Mouse (Mus musculus): ENCODE measurements around the gene Pld4. TPM values are rescaled to one million over a fixed set of nuclear protein-coding genes. Genes with fewer than 3 reads are reported as not detected.

Gene Pld4
- polyA plus RNA-seq, 1 experiment from 2014 or later = 4.2 TPM

DNA sequence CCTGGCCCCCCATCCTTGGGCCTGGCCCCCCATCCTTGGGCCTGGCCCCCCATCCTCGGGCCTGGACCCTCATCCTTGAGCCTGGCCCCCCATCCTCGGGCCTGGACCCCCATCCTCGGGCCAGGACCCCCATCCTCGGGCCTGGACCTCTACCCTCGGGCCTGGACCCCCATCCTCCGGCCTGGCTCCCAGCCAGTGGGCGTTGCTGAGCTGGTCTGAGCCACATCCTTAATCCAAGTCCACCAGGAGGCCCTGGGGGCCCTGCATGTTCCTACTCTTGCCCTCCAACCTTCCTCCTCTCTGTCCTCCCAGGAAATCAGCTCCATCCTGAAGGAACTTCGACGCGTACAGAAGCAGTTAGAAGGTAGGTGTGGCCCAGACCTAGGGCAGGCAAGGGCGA, 16.2 kb upstream of the Pld4 start:
- no peak for DNase-seq (ENCODE audit: low spot score, missing footprints)
- H3K36me3 ChIP-seq (ENCODE audit: control insufficient read depth, insufficient read depth, low read length) = no peaks in the 10 kb centered on the region
- H3K4me3 ChIP-seq (ENCODE audit: low read depth, low read length) = no peak overlapping the region
- peaks cover 5% of the 10 kb centered on the region for H3K4me1 ChIP-seq (ENCODE audit: control insufficient read depth, insufficient read depth, low read length)
- ATAC-seq (ENCODE audit: low FRiP score) = no peak
- H3K27me3 ChIP-seq (ENCODE audit: control insufficient read depth, insufficient read depth, low read length) = no peaks in the 10 kb centered on the region
- H3K27ac ChIP-seq (ENCODE audit: low read depth, low read length) = no peak overlapping the region
- no peak overlapping the region for H3K4me2 ChIP-seq
- H3K9me3 ChIP-seq (ENCODE audit: control insufficient read depth, low read length) = no peaks in the 10 kb centered on the region
- no peak overlapping the region for H3K9ac ChIP-seq (ENCODE audit: low read length)
- WGBS = 87% methylated on average over 10 of the region's 11 CpGs

DNA sequence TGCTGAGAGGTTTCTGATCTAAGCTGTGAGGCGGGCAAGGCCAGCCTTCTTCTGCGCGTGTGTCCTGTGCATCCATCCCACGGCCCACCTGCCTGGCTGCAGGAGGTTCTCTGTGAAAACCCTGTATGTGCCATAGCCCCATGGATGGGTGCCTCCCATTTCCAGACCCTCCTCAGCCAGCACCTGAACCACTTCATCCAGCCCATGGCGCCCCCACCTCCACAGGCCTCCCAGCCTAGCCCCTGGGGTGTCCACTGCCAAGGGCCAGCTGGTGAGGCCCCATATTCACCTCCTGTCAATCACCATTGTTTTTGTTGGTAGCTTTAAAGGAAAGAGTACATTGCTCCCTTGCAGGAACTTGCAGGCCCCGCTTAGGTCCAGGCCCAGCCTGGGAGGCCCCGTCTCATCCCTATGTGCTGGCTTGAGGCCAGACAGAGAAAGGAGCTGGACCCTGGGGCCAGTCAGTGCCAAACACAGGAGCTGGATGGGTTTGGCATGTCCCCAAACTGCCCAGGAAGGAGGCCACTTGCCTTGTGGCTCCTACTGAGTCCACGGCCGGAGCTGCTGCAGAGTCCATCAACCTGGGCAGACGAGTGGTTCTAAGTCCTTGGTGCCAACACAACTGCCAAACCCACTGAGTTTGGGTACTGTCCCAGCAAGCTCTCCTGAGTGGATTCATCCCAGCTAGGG, 15.4 kb upstream of the Pld4 start:
- H3K36me3 ChIP-seq (ENCODE audit: control insufficient read depth, insufficient read depth, low read length) = no peaks in the 10 kb centered on the region
- no peak overlapping the region for H3K9ac ChIP-seq (ENCODE audit: low read length)
- peaks cover 5% of the 10 kb centered on the region for H3K4me1 ChIP-seq (ENCODE audit: control insufficient read depth, insufficient read depth, low read length)
- H3K27me3 ChIP-seq (ENCODE audit: control insufficient read depth, insufficient read depth, low read length) = no peaks in the 10 kb centered on the region
- H3K4me2 ChIP-seq = no peak overlapping the region
- 87% methylated on average over 10 of the region's 10 CpGs for WGBS
- H3K4me3 ChIP-seq (ENCODE audit: low read depth, low read length) = no peak overlapping the region
- no peak overlapping the region for H3K27ac ChIP-seq (ENCODE audit: low read depth, low read length)
- no peak for DNase-seq (ENCODE audit: low spot score, missing footprints)
- H3K9me3 ChIP-seq (ENCODE audit: control insufficient read depth, low read length) = no peaks in the 10 kb centered on the region
- no peak for ATAC-seq (ENCODE audit: low FRiP score)

DNA sequence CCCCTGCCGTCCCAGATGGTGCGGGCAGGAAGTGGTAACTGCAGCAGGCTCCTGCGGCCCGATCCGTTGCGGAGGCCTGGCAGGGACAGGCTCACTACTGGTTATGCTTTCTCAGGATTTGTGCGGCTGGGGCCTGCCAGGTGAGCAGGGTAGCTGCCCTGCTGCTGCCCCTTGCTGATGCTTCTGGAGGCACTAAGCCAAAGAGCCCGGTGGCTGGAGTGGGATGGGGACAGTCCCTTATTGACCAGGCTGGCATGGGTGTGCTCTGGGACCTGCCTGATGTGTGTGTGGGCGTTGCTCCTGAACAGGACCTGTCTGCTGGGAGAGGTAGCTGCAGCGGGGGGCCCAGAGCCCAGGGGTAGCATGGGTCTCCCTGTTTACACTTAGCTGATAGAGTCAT, 14.7 kb upstream of the Pld4 start:
- DNase-seq (ENCODE audit: low spot score, missing footprints) = no peak
- WGBS = 92% methylated on average over 10 of the region's 10 CpGs
- no peak overlapping the region for H3K9ac ChIP-seq (ENCODE audit: low read length)

DNA sequence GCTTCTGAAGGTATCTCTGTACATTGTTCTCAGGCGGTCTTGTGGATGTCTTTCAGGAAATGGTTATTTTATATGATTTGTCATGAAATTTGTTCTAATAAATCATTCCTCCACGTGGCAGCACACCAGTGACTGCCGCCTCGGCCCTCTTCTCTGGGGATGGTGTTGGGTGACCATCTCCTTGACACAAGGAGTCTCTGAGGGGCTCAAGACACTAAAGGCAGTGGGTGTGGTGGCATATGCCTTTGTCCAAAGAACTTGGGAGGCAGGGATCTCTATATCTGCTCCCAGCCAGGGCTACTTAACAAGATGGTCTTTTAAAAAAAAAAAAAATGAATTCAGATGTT, 14.0 kb upstream of the Pld4 start:
- Histone ChIP-seq H3K4me1 (ENCODE audit: control insufficient read depth, insufficient read depth, low read length) (peaks cover 5% of the 10 kb centered on the region), H3K27me3 (ENCODE audit: control insufficient read depth, insufficient read depth, low read length) (no peaks in the 10 kb centered on the region), H3K36me3 (ENCODE audit: control insufficient read depth, insufficient read depth, low read length) (no peaks in the 10 kb centered on the region), H3K9ac (ENCODE audit: low read length) (no peak overlapping the region), H3K4me2 (no peak overlapping the region), H3K9me3 (ENCODE audit: control insufficient read depth, low read length) (no peaks in the 10 kb centered on the region), H3K4me3 (ENCODE audit: low read depth, low read length) (no peak overlapping the region), H3K27ac (ENCODE audit: low read depth, low read length) (no peak overlapping the region)
- 91% methylated on average over 4 of the region's 4 CpGs for WGBS
- DNase-seq (ENCODE audit: low spot score, missing footprints) (no peak), ATAC-seq (ENCODE audit: low FRiP score) (peak; percentile 13; the same call in 1 of the 2 replicates)

More for the DNA sequence above, 14.7 kb upstream of the Pld4 start:
- ATAC-seq (ENCODE audit: low FRiP score) = no peak
- no peaks in the 10 kb centered on the region for H3K27me3 ChIP-seq (ENCODE audit: control insufficient read depth, insufficient read depth, low read length)
- H3K4me1 ChIP-seq (ENCODE audit: control insufficient read depth, insufficient read depth, low read length) = peaks cover 5% of the 10 kb centered on the region
- no peaks in the 10 kb centered on the region for H3K9me3 ChIP-seq (ENCODE audit: control insufficient read depth, low read length)
- H3K27ac ChIP-seq (ENCODE audit: low read depth, low read length) = no peak overlapping the region
- H3K4me3 ChIP-seq (ENCODE audit: low read depth, low read length) = no peak overlapping the region
- H3K4me2 ChIP-seq = no peak overlapping the region
- no peaks in the 10 kb centered on the region for H3K36me3 ChIP-seq (ENCODE audit: control insufficient read depth, insufficient read depth, low read length)

DNA sequence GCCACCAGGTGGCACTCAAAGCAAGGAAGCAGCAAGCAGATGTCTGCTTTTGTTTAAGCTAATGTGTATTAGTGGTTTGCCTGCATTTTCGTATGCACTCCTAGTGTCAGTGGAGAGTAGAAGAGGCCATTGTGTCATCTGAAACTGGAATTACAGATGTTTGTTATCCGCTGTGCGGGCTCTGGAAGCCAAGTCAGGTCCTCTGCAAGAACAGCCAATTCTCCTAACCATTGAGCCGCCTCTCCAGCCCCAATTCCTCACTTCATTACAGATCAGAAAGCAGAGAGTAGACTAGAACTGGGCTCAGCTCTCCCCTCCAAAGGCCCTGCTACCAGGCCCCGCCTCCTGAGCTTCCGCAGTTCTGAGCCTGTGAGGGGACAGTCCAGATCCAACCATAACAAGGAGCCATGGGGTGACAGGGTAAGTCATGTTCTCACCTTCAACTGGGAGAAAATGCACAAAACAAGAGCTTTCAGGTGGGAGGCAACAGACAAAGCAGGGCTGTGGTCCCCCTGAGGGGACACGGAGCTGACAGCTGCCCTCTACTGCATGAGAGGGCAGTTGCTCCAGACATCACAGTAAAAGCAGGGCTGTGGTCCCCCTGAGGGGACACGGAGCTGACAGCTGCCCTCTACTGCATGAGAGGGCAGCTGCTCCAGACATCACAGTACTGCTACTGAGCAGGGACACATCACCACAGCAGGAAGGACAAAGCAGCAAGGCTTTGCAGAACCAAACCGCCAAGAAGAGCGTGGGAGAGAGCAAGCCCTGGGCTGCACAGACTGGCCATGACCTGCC, 13.4 kb upstream of the Pld4 start:
- WGBS = 21% methylated on average over 10 of the region's 10 CpGs
- Histone ChIP-seq H3K36me3 (ENCODE audit: control insufficient read depth, insufficient read depth, low read length) (no peaks in the 10 kb centered on the region), H3K9me3 (ENCODE audit: control insufficient read depth, low read length) (no peaks in the 10 kb centered on the region), H3K4me1 (ENCODE audit: control insufficient read depth, insufficient read depth, low read length) (peaks cover 5% of the 10 kb centered on the region), H3K27ac (ENCODE audit: low read depth, low read length) (peak overlapping the region; percentile 74), H3K9ac (ENCODE audit: low read length) (peak overlapping the region; percentile 0; the same call in 1 of the 2 replicates), H3K27me3 (ENCODE audit: control insufficient read depth, insufficient read depth, low read length) (no peaks in the 10 kb centered on the region), H3K4me2 (no peak overlapping the region), H3K4me3 (ENCODE audit: low read depth, low read length) (no peak overlapping the region)
- peak; percentile 94 for DNase-seq (ENCODE audit: low spot score, missing footprints)
- ATAC-seq (ENCODE audit: low FRiP score) = peak; percentile 83

DNA sequence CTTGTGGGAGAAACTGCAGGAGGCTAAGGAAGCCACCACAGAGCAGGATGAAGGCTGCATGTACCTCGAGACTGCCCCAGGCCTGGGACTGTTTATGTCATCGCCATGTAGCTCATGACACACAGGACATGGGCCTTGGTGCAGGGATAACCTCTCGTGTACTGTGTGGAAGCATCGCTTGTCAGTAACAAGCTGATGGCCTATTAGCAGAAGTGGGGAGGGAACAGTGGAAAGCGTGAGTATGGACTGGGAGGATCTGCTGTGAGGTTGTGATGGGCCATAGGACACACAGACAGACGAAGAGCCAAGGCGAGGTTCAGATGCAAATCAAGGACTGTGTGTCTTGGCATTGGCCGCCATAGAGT, 12.9 kb upstream of the Pld4 start:
- H3K27ac ChIP-seq (ENCODE audit: low read depth, low read length) = peak overlapping the region; percentile 74
- DNase-seq (ENCODE audit: low spot score, missing footprints) (no peak), ATAC-seq (ENCODE audit: low FRiP score) (no peak; the same call in 1 of the 2 replicates)
- peak overlapping the region; percentile 0; the same call in 1 of the 2 replicates for H3K9ac ChIP-seq (ENCODE audit: low read length)
- H3K4me3 ChIP-seq (ENCODE audit: low read depth, low read length) = no peak overlapping the region
- H3K36me3 ChIP-seq (ENCODE audit: control insufficient read depth, insufficient read depth, low read length) = no peaks in the 10 kb centered on the region
- no peaks in the 10 kb centered on the region for H3K27me3 ChIP-seq (ENCODE audit: control insufficient read depth, insufficient read depth, low read length)
- no peaks in the 10 kb centered on the region for H3K9me3 ChIP-seq (ENCODE audit: control insufficient read depth, low read length)
- peaks cover 5% of the 10 kb centered on the region for H3K4me1 ChIP-seq (ENCODE audit: control insufficient read depth, insufficient read depth, low read length)
- no peak overlapping the region for H3K4me2 ChIP-seq
- 76% methylated on average over 8 of the region's 8 CpGs for WGBS

DNA sequence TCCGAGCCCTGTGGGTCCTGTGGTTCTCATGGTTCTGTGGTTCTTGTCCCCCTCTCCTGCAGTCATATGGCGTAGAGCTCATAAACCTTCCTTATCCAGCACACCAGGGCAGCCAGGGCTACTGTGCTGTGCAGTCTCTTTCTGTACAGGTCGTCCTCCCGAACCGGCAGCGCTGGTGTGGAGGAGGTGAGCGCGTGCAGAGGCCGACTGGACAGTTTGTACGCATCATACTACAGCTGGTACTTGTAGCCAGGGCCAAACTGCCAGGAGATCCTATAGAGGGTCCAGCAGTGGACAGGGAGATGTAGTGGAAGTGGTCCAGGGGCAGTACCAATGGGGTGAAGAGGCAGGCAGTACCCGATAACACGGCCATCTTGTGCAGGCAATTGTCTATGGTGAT, 9.5 kb upstream of the Pld4 start:
- Histone ChIP-seq H3K27me3 (ENCODE audit: control insufficient read depth, insufficient read depth, low read length) (no peaks in the 10 kb centered on the region), H3K36me3 (ENCODE audit: control insufficient read depth, insufficient read depth, low read length) (no peaks in the 10 kb centered on the region), H3K4me2 (no peak overlapping the region), H3K9me3 (ENCODE audit: control insufficient read depth, low read length) (no peaks in the 10 kb centered on the region), H3K4me3 (ENCODE audit: low read depth, low read length) (no peak overlapping the region), H3K4me1 (ENCODE audit: control insufficient read depth, insufficient read depth, low read length) (peaks cover 5% of the 10 kb centered on the region), H3K9ac (ENCODE audit: low read length) (no peak overlapping the region), H3K27ac (ENCODE audit: low read depth, low read length) (no peak overlapping the region)
- WGBS = 92% methylated on average over 12 of the region's 12 CpGs
- ATAC-seq (ENCODE audit: low FRiP score) = no peak
- DNase-seq (ENCODE audit: low spot score, missing footprints) = no peak

DNA sequence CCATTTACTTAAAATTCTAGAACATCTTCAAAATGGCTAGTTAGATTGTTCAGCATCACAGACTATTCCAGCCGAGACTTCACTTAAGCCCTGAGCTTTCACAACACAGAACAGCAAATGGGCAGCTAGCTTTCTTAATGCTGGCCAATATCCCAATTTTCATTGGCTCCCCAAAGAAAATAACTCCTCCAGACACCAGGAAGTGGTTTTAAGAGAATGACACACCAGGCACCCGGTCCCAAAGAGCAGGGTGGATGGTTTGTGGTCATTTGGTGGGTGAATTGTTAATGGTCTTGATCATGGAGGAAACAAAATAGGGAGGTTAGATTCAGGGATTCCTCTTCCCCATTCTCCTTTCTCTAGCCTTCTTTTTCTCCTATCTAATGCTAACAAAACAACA, 8.1 kb upstream of the Pld4 start:
- ATAC-seq (ENCODE audit: low FRiP score) (no peak), DNase-seq (ENCODE audit: low spot score, missing footprints) (no peak)
- Histone ChIP-seq H3K9ac (ENCODE audit: low read length) (no peak overlapping the region), H3K36me3 (ENCODE audit: control insufficient read depth, insufficient read depth, low read length) (no peaks in the 10 kb centered on the region), H3K9me3 (ENCODE audit: control insufficient read depth, low read length) (no peaks in the 10 kb centered on the region), H3K4me1 (ENCODE audit: control insufficient read depth, insufficient read depth, low read length) (peaks cover 2% of the 10 kb centered on the region), H3K4me3 (ENCODE audit: low read depth, low read length) (no peak overlapping the region), H3K27ac (ENCODE audit: low read depth, low read length) (no peak overlapping the region), H3K4me2 (no peak overlapping the region), H3K27me3 (ENCODE audit: control insufficient read depth, insufficient read depth, low read length) (no peaks in the 10 kb centered on the region)
- 68% methylated on average over 2 of the region's 2 CpGs for WGBS

DNA sequence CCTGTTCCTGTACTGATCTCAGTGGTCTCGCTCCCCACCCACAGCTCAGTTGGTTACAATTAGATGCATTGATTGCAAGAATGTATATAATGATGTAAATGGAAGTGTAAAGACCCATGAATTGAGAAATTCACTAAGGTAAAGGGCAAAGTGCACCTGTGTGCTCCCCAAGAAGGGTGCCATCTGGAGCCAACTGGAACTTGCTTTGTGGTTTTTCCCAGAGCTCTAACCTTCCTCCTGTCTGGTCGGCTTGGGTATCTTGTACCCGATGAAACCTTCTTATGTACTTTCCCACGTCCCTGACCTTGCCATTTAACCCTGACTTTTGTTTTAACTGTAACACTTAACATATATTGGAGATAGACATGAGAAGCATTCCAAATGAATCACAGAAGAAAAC, 4.6 kb upstream of the Pld4 start:
- DNase-seq (ENCODE audit: low spot score, missing footprints) (no peak), ATAC-seq (ENCODE audit: low FRiP score) (no peak)
- no peak overlapping the region for H3K4me3 ChIP-seq (ENCODE audit: low read depth, low read length)
- no peak overlapping the region for H3K9ac ChIP-seq (ENCODE audit: low read length)
- WGBS = 79% methylated on average over 4 of the region's 4 CpGs
- H3K27me3 ChIP-seq (ENCODE audit: control insufficient read depth, insufficient read depth, low read length) = no peaks in the 10 kb centered on the region
- H3K4me2 ChIP-seq = no peak overlapping the region
- H3K27ac ChIP-seq (ENCODE audit: low read depth, low read length) = no peak overlapping the region
- no peaks in the 10 kb centered on the region for H3K36me3 ChIP-seq (ENCODE audit: control insufficient read depth, insufficient read depth, low read length)
- no peaks in the 10 kb centered on the region for H3K9me3 ChIP-seq (ENCODE audit: control insufficient read depth, low read length)
- no peaks in the 10 kb centered on the region for H3K4me1 ChIP-seq (ENCODE audit: control insufficient read depth, insufficient read depth, low read length)
